Mouse (Mus musculus) liver, embryonic 14.5 days (tissue): Measurements from ENCODE around the gene Zbtb37.

Source experiments
- CTCF ChIP-seq: IDR thresholded peaks from 2 replicates; pipeline ENCODE4 v1.5.1; 2016; ENCODE audit warnings: antibody characterized with exemption, low read depth, control low read depth
- EP300 ChIP-seq: IDR thresholded peaks from 2 replicates; pipeline ENCODE4 v1.6.1; 2016; ENCODE audit warnings: antibody characterized with exemption, low read depth

GRCm38 (mm10) chr1:161027196-161027595 is 7.5 kb downstream of the Zbtb37 start:
- TF ChIP-seq CTCF (no peak), EP300 (no peak)
